Mouse (Mus musculus): Measurements from ENCODE around the gene Ikbkg. TPM values are rescaled to one million over a fixed set of nuclear protein-coding genes. Genes with fewer than 3 reads are reported as not detected.

The Ikbkg gene
- polyA plus RNA-seq, 1 experiment from 2014 or later: 23.9 TPM

Other genes with a start within 250 kb of the Ikbkg start
- gene Tex28, start 225.5 kb upstream of the Ikbkg start, polyA plus RNA-seq (2014; fragmentation: Nextera tagmentation; extraction: Ambion mirVana): not detected in 2 replicates
- 0.08 and 0.20 TPM in 2 replicates for gene Tktl1, start 216.0 kb upstream of the Ikbkg start, polyA plus RNA-seq (2014; fragmentation: Nextera tagmentation; extraction: Ambion mirVana)
- 72.5 and 102 TPM in 2 replicates for gene Flna, start 143.5 kb upstream of the Ikbkg start, polyA plus RNA-seq (2014; fragmentation: Nextera tagmentation; extraction: Ambion mirVana)
- gene Emd, start 138.6 kb upstream of the Ikbkg start, polyA plus RNA-seq (2014; fragmentation: Nextera tagmentation; extraction: Ambion mirVana): 19.5 and 49.3 TPM in 2 replicates
- 527 and 538 TPM in 2 replicates for gene Rpl10, start 122.5 kb upstream of the Ikbkg start, polyA plus RNA-seq (2014; fragmentation: Nextera tagmentation; extraction: Ambion mirVana)
- gene Taz, start 111.4 kb upstream of the Ikbkg start, polyA plus RNA-seq (2014; fragmentation: Nextera tagmentation; extraction: Ambion mirVana): 64.9 and 76.8 TPM in 2 replicates
- 1.8 and 3.8 TPM in 2 replicates for gene Dnase1l1, start 111.0 kb upstream of the Ikbkg start, polyA plus RNA-seq (2014; fragmentation: Nextera tagmentation; extraction: Ambion mirVana)
- gene Atp6ap1, start 96.2 kb upstream of the Ikbkg start, polyA plus RNA-seq (2014; fragmentation: Nextera tagmentation; extraction: Ambion mirVana): 220 and 235 TPM in 2 replicates
- 615 and 857 TPM in 2 replicates for gene Gdi1, start 88.3 kb upstream of the Ikbkg start, polyA plus RNA-seq (2014; fragmentation: Nextera tagmentation; extraction: Ambion mirVana)
- 43.2 and 44.1 TPM in 2 replicates for gene Fam50a, start 80.3 kb upstream of the Ikbkg start, polyA plus RNA-seq (2014; fragmentation: Nextera tagmentation; extraction: Ambion mirVana)
- 56.6 and 57.8 TPM in 2 replicates for gene Plxna3, start 64.2 kb upstream of the Ikbkg start, polyA plus RNA-seq (2014; fragmentation: Nextera tagmentation; extraction: Ambion mirVana)
- gene Lage3, start 39.7 kb upstream of the Ikbkg start, polyA plus RNA-seq (2014; fragmentation: Nextera tagmentation; extraction: Ambion mirVana): 74.1 and 76.0 TPM in 2 replicates
- gene Ubl4a, start 20.1 kb upstream of the Ikbkg start, polyA plus RNA-seq (2014; fragmentation: Nextera tagmentation; extraction: Ambion mirVana): 66.8 and 76.0 TPM in 2 replicates
- gene Slc10a3, start 19.9 kb upstream of the Ikbkg start, polyA plus RNA-seq (2014; fragmentation: Nextera tagmentation; extraction: Ambion mirVana): 6.4 and 9.4 TPM in 2 replicates
- gene Fam3a, start within 50 bp of the Ikbkg start, polyA plus RNA-seq (2014; fragmentation: Nextera tagmentation; extraction: Ambion mirVana): 31.0 and 33.0 TPM in 2 replicates
- 55.6 and 59.5 TPM in 2 replicates for gene G6pdx, start 35.9 kb downstream of the Ikbkg start, polyA plus RNA-seq (2014; fragmentation: Nextera tagmentation; extraction: Ambion mirVana)
- gene Gm6880, start 88.1 kb downstream of the Ikbkg start, polyA plus RNA-seq (2014; fragmentation: Nextera tagmentation; extraction: Ambion mirVana): 0.37 TPM in 1 of 2 replicates, not detected in the other
- not detected in 2 replicates for gene Olfr1326-ps1, start 181.6 kb downstream of the Ikbkg start, polyA plus RNA-seq (2014; fragmentation: Nextera tagmentation; extraction: Ambion mirVana)
- gene Olfr1325, start 199.4 kb downstream of the Ikbkg start, polyA plus RNA-seq (2014; fragmentation: Nextera tagmentation; extraction: Ambion mirVana): not detected in 2 replicates